Mouse (Mus musculus) kidney, embryonic 15.5 days (tissue): ENCODE data around the gene Gm5431. TPM values are rescaled to one million over a fixed set of nuclear protein-coding genes. Genes with fewer than 3 reads are reported as not detected.
"Not testable (repeated sequence)": the region's sequence is repeated elsewhere in the genome, so short reads cannot be mapped to it uniquely, and the experiment has no call there.

ENCODE experiments used
- ATAC-seq: fragments of 200-750 bp; cut with Nextera tagmentation; replicated peaks from 2 replicates; pipeline ENCODE4 v1.8.0; 2017; ENCODE audit warnings: moderate TSS enrichment; ENCODE audit not compliant: low FRiP score
- H3K27ac ChIP-seq: fragments of 300-500 bp; sonication (generic); 2 replicates; pipeline ENCODE4 v1.5.1; 2015; ENCODE audit warnings: mild to moderate bottlenecking, inconsistent platforms
- H3K27me3 ChIP-seq: fragments of 300-500 bp; sonication (generic); 2 replicates; pipeline ENCODE4 v1.6.1; 2015; ENCODE audit warnings: inconsistent platforms
- H3K36me3 ChIP-seq: fragments of 300-500 bp; sonication (generic); 2 replicates; pipeline ENCODE4 v1.6.1; 2015; ENCODE audit warnings: inconsistent platforms
- H3K4me1 ChIP-seq: fragments of 300-500 bp; sonication (generic); 2 replicates; pipeline ENCODE4 v1.6.1; 2015; ENCODE audit warnings: inconsistent platforms
- H3K4me2 ChIP-seq: fragments of 300-500 bp; sonication (generic); 2 replicates; pipeline ENCODE4 v1.6.1; 2015; ENCODE audit warnings: moderate library complexity, mild to moderate bottlenecking, inconsistent platforms
- H3K4me3 ChIP-seq: fragments of 300-500 bp; sonication (generic); replicated peaks from 2 replicates; pipeline ENCODE4 v1.5.1; 2015; ENCODE audit warnings: mild to moderate bottlenecking, inconsistent platforms
- H3K9ac ChIP-seq: fragments of 300-500 bp; sonication (generic); 2 replicates; pipeline ENCODE4 v1.6.1; 2015; ENCODE audit warnings: mild to moderate bottlenecking, inconsistent platforms
- H3K9me3 ChIP-seq: fragments of 300-500 bp; sonication (generic); replicated peaks from 2 replicates; pipeline ENCODE4 v1.6.1; 2016; ENCODE audit warnings: inconsistent platforms
- WGBS: fragments of 180-500 bp; shearing (Covaris S2); methylation state at CpG from one replicate; pipeline ENCODE4 v1.1.7; 2015; ENCODE audit warnings: mixed read lengths; 5-methylcytosine and 5-hydroxymethylcytosine counted together
- polyA plus RNA-seq: library from polyadenylated mRNA; unstranded; fragments of >200 nt; fragmentation: Nextera tagmentation; extraction: Ambion mirVana; gene quantifications from 2 replicates; pipeline ENCODE4 v1.2.1, GENCODE M21; 2015

Gene Gm5431
- 0.14 and 0.24 TPM in 2 replicates for polyA plus RNA-seq

DNA sequence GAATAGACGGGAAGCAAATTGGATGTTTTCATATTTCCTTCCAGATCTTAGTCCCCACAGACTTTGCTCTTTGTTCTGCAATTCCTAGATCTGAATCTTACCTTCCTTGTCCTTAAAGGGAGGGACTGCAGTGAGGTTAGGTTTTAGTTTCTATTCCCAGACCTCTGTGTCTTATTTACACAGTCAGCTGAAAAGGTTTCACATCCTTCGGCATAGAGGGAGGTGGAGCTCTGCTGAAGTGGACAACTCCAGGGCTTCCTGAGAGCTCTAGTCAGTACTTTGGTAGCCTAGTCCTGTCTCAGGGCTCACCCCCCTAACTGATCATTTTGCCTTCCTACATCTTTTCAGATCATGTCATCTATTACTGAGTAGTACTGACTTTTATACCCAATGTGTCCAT is at the start of gene Gm5431:
Gene Gm5431, minus strand, starts transcription at position 194 of the 400 bp plus-strand sequence.
- 68% methylated on average over 2 of the region's 2 CpGs for WGBS
- Histone ChIP-seq H3K9me3 (no peaks in the 10 kb centered on the region), H3K4me3 (no peak within 1 kb of the TSS), H3K27ac (no peak within 1 kb of the TSS), H3K36me3 (no peaks in the 10 kb centered on the region), H3K27me3 (no peaks in the 10 kb centered on the region), H3K4me2 (no peak within 1 kb of the TSS), H3K9ac (no peak within 1 kb of the TSS), H3K4me1 (no peaks in the 10 kb centered on the region)
- no peak for ATAC-seq

DNA sequence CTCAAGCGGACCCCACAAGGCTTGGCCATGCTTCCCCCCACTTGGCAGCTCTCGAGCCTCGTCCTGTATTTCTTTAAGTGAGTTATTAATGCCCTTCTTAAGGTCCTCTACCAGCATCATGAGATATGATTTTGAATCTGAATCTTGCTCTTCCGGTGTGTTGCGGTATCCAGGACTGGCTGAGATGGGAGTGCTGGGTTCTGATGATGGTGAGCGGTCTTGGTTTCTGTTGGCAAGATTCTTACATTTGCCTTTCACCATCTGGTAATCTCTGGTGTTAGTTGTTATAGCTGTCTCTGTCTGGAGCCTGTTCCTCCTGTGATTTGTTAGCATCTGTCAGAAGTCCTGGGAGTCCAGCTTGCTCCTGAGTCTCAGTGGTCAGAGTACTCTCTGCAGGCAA is 44.1 kb upstream of the Gm5431 start, which contains the start of gene Psme2b:
Gene Psme2b, minus strand, starts transcription at position 101 of the 400 bp plus-strand sequence.
- not testable (repeated sequence) for H3K9me3 ChIP-seq, H3K4me3 ChIP-seq, H3K9ac ChIP-seq, H3K36me3 ChIP-seq, ATAC-seq, H3K27ac ChIP-seq, H3K27me3 ChIP-seq, H3K4me1 ChIP-seq, H3K4me2 ChIP-seq
- WGBS, result 97% methylated on average over 6 of the region's 6 CpGs

DNA sequence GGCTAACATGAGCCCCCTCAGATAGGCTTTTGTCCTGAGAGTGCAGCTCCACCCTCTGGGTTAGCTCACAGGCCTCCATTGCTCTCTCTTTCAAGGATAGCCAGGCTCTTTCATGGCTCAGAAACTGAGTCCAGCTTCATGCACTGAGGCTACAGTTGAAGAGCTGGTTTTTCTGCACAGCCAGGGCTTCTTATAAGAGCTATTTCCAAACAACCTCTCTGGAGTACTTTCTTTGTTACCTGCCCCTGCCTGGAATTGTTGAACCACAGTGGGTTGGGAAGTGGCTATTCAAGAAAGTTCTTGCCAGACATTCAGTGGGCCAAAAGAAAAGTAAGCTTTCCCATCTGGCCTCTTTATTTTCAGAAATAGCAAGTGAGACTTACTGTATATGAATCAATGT is 37.3 kb upstream of the Gm5431 start:
- not testable (repeated sequence) for H3K36me3 ChIP-seq, H3K9ac ChIP-seq, H3K9me3 ChIP-seq, H3K4me1 ChIP-seq, H3K4me2 ChIP-seq, H3K4me3 ChIP-seq, ATAC-seq, H3K27me3 ChIP-seq, H3K27ac ChIP-seq

DNA sequence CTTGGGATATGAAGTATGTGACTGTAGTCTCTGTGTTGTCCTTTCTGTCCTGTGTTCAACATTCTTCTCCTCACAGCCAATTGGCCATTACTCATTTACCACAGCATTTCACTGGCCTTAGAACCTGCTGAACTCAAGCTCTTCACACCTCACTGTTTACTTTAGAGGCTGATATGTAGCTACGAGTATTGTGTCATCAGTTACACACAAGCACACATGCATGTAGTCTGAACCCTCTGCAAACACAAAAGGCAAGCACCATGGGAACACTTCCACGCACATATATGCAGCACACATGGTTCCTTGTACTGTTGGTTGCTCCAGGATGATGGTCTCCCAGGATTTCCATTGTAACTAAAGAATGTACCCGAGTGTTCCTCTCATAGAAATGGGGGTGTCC is 33.3 kb upstream of the Gm5431 start:
- H3K27me3 ChIP-seq, H3K4me2 ChIP-seq: not testable (repeated sequence)

DNA sequence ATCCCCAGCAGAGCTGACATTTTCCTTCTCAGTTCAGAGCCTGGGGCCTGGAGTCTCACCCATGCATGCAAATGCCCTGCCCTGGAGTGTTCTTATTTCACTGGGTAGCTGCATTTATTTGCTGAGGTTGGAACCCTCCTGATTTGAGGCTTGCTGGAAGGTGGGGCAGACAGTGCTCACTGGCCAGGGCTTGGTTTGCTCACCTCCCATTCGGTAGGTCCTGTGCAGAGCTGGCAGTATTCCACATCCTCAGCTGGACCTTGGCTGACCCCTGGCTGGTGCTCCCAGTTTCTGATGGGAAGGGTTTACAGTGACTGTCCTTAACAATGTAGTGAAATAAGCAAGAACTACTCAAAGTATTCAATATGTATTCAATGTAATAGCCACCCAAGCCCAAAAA is 31.9 kb upstream of the Gm5431 start:
- not testable (repeated sequence) for H3K4me3 ChIP-seq, H3K4me2 ChIP-seq, H3K9ac ChIP-seq, H3K36me3 ChIP-seq, H3K27me3 ChIP-seq, H3K9me3 ChIP-seq, H3K27ac ChIP-seq, H3K4me1 ChIP-seq
- WGBS, result 35% methylated on average over 1 of the region's 1 CpGs
- ATAC-seq, result 0 out of 2 replicates have a peak, but pooled peaks have one; percentile 29

More for the DNA sequence above, 33.3 kb upstream of the Gm5431 start:
- ATAC-seq, H3K9me3 ChIP-seq, H3K9ac ChIP-seq, H3K4me3 ChIP-seq, H3K36me3 ChIP-seq, H3K27ac ChIP-seq, H3K4me1 ChIP-seq: not testable (repeated sequence)
- no CpG with 5 or more reads among the region's 3 CpGs for WGBS

- not testable (repeated sequence) for H3K4me2 ChIP-seq, H3K27me3 ChIP-seq, H3K9ac ChIP-seq, H3K4me3 ChIP-seq, H3K4me1 ChIP-seq, H3K27ac ChIP-seq, ATAC-seq, H3K9me3 ChIP-seq, H3K36me3 ChIP-seq
- WGBS, result 66% methylated on average over 1 of the region's 1 CpGs
Measured at GRCm38 (mm10) chr11:48933422-48933821, 31.4 kb upstream of the Gm5431 start.

DNA sequence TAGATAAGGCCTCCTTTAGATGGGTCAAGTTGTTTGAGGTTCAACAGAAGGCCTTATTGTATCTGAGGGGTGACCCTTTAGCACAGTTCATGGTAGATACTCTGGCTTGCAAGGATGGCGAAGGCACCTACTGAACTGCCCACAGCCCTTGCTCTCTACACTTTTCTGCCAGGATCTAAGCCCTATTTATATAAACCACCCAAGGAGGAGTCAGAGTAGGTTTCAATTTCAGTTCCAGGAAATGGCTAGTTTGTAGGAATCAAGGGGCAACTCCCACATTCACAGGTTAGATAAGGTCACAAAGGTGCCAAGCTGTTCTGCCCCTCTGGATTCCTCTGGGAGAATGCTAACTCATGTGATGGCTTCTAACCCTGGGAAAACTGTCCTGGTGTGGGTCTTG is 26.1 kb upstream of the Gm5431 start:
- H3K9me3 ChIP-seq, H3K36me3 ChIP-seq, H3K4me2 ChIP-seq, H3K4me3 ChIP-seq, H3K9ac ChIP-seq, H3K27ac ChIP-seq, H3K4me1 ChIP-seq, H3K27me3 ChIP-seq: not testable (repeated sequence)
- WGBS, result 76% methylated on average over 1 of the region's 1 CpGs
- ATAC-seq, result 0 out of 2 replicates have a peak, but pooled peaks have one; percentile 36

DNA sequence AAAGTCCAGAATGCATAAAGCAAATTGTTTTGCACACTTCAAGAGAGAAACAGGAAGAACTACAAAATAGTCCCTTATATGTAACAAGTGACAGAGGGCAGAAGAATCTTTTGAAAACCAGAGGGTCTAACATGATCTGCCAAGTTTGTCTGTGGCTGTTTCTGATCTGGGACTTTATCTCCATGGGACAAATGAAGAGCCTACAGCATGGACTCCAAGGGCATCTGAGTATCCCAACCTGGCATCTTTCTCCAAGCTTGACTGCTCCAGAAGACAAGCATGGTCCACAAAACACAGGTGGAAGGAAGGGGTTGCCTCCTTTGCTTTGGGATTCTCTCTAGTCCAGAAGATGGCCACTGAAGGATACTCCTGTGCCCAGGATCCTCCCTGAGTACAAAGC is 24.4 kb upstream of the Gm5431 start:
- H3K4me1 ChIP-seq, H3K27me3 ChIP-seq: not testable (repeated sequence)

DNA sequence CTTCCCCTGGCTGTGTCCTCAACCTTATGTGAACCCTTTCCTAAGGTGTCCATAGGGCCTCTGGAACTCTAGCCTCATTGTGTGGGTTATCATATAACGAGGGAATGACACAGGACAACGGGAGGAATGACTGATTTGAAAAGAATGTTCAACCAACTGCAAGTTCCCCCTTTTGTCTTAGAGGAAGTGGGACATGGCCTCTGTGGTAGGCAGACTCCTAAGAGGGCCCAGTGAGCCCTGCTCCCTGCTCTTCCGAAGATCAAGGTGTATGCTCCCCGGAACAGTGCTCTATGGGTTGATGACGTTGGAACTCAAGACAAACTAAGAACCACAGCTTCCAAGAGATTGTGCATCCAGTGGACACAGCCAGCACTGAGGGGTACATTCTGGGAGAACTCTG is 21.8 kb upstream of the Gm5431 start:
- not testable (repeated sequence) for H3K4me2 ChIP-seq, H3K4me1 ChIP-seq, H3K36me3 ChIP-seq, ATAC-seq, H3K27me3 ChIP-seq, H3K27ac ChIP-seq, H3K9ac ChIP-seq, H3K9me3 ChIP-seq, H3K4me3 ChIP-seq
- 71% methylated on average over 5 of the region's 5 CpGs for WGBS

More for the DNA sequence above, 24.4 kb upstream of the Gm5431 start:
- ATAC-seq, H3K9me3 ChIP-seq, H3K27ac ChIP-seq, H3K4me3 ChIP-seq, H3K9ac ChIP-seq, H3K4me2 ChIP-seq, H3K36me3 ChIP-seq: not testable (repeated sequence)

DNA sequence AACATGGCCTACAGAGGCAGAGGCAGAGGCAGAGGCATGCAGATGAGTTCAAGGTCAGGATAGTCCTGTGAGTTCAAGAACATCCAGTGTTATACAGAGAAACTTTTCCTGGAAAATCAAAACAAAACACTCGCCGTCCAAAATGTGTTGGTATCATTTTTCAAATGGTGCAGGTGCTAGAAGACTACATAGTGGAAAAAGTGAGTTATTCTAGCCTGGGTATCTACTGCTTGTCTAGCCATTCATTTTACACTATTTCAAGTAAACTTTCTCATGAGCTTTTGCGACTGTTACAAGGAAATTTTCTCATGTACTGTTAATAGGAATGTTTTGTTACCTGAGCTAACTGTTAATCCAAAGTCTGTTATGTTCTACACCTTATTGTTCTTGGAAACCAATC is 16.4 kb upstream of the Gm5431 start:
- Histone ChIP-seq H3K9me3 (no peaks in the 10 kb centered on the region), H3K4me2 (no peak overlapping the region), H3K4me1 (no peaks in the 10 kb centered on the region), H3K27me3 (no peaks in the 10 kb centered on the region), H3K4me3 (no peak overlapping the region), H3K36me3 (no peaks in the 10 kb centered on the region), H3K27ac (no peak overlapping the region), H3K9ac (no peak overlapping the region)
- ATAC-seq, result no peak
- WGBS, result 70% methylated on average over 3 of the region's 3 CpGs

GRCm38 (mm10) chr11:48913611-48914010 is 11.6 kb upstream of the Gm5431 start:
- ATAC-seq, result no peak
- Histone ChIP-seq H3K27me3 (no peaks in the 10 kb centered on the region), H3K9me3 (no peaks in the 10 kb centered on the region), H3K4me1 (no peaks in the 10 kb centered on the region), H3K4me2 (no peak overlapping the region), H3K36me3 (no peaks in the 10 kb centered on the region), H3K4me3 (no peak overlapping the region), H3K9ac (no peak overlapping the region), H3K27ac (no peak overlapping the region)
- WGBS, result 93% methylated on average over 1 of the region's 1 CpGs

DNA sequence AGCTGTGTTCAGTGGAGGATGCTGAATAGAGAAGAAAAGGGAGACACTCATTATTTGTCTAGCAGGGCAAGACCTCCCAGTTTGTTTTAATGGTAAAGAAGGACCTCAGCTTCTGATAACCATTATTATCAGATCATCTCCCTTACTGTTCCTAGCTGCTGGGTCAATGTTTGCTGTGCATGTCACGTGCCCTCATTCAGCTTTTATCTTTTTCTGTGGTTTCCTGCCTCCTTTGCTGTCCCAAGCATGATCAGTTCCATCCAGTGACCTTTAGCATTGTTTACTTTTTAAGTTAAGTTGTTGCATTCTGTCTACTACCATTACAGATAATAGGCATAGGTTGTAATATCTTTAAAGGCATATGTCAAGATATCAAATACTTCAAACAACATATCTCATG is 6.4 kb upstream of the Gm5431 start:
- no peaks in the 10 kb centered on the region for H3K4me1 ChIP-seq
- H3K9ac ChIP-seq, result no peak overlapping the region
- H3K4me3 ChIP-seq, result no peak overlapping the region
- H3K36me3 ChIP-seq, result no peaks in the 10 kb centered on the region
- no peak overlapping the region for H3K4me2 ChIP-seq
- H3K27ac ChIP-seq, result no peak overlapping the region
- H3K9me3 ChIP-seq, result no peaks in the 10 kb centered on the region
- no peaks in the 10 kb centered on the region for H3K27me3 ChIP-seq
- 55% methylated on average over 1 of the region's 1 CpGs for WGBS
- no peak for ATAC-seq

DNA sequence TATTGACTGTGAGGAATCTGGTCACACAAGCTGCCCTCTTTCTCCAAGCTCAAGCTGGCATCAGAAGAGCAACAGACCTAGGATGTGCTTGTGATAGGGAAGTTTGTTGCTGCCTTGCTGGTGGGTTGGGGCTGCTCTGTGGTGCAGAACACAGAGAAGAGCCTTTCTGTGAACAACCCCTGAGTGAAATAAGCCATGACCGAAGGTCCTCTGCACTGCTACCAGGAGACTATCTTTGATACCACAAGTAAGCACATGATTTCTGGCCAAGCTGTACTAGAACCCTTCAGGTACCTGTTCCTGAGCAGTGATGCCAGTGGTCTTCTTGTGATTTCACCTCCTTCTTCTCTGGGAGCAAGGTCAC is 465 bp downstream of the Gm5431 start:
- H3K36me3 ChIP-seq, H3K27me3 ChIP-seq, H3K4me2 ChIP-seq, H3K9ac ChIP-seq, H3K4me1 ChIP-seq, ATAC-seq, H3K9me3 ChIP-seq, H3K27ac ChIP-seq, H3K4me3 ChIP-seq: not testable (repeated sequence)
- WGBS, result 88% methylated on average over 1 of the region's 1 CpGs
